28 mouse cellular contexts compared by ENCODE assay signal in genomic region chr17:86526016-86526415, GRCm38 (mm10). TPM values are rescaled to one million over a fixed set of nuclear protein-coding genes. Genes with fewer than 3 reads are reported as not detected.
DNase-seq lines count a peak whose midpoint lies in the region; ATAC-seq lines count a peak whose summit lies in the region.
"Had no signal": no experiment of that assay in that cellular context is flagged by ENCODE, and none has a peak within 500 bp of the region (broad histone marks: within the 10 kb centered on the region; RNA-seq: fewer than 3 reads in every experiment).

No protein-coding gene starts in this region.

- no peaks in the 10 kb centered on the region for H3K9me3 ChIP-seq in embryonic facial prominence, embryonic 13.5 days
- H3K9me3 ChIP-seq in embryonic facial prominence, embryonic 10.5 days: no peaks in the 10 kb centered on the region
- no peaks in the 10 kb centered on the region for H3K9me3 ChIP-seq in lung, embryonic 15.5 days
- H3K9me3 ChIP-seq in midbrain, embryonic 16.5 days (replicated peaks; ENCODE audit: control insufficient read depth, low read length, poor library complexity, severe bottlenecking): no peaks in the 10 kb centered on the region
- H3K9me3 ChIP-seq: forebrain, embryonic 12.5 days; forebrain, embryonic 15.5 days; heart, embryonic 12.5 days; heart, embryonic 15.5 days; hindbrain, embryonic 10.5 days; hindbrain, embryonic 13.5 days had no signal

- H3K4me2 ChIP-seq in embryonic facial prominence, embryonic 13.5 days: no peak overlapping the region
- no peak overlapping the region for H3K4me2 ChIP-seq in lung, embryonic 15.5 days
- no peak overlapping the region for H3K4me2 ChIP-seq in midbrain, embryonic 16.5 days (ENCODE audit: low read length)
- H3K4me2 ChIP-seq: forebrain, embryonic 12.5 days; forebrain, embryonic 15.5 days; heart, embryonic 12.5 days; heart, embryonic 15.5 days; hindbrain, embryonic 13.5 days had no signal

- WGBS in embryonic facial prominence, embryonic 13.5 days: 62% methylated on average over 7 of the region's 7 CpGs
- 75% methylated on average over 7 of the region's 7 CpGs for WGBS in embryonic facial prominence, embryonic 10.5 days
- WGBS in lung, embryonic 15.5 days: 61% methylated on average over 7 of the region's 7 CpGs
- whole genome bisulfite sequencing in midbrain, embryonic 16.5 days: 86% methylated on average over 7 of the region's 7 CpGs

- H3K9ac ChIP-seq in embryonic facial prominence, embryonic 13.5 days: no peak overlapping the region
- no peak overlapping the region for H3K9ac ChIP-seq in lung, embryonic 15.5 days
- H3K9ac ChIP-seq in midbrain, embryonic 16.5 days (ENCODE audit: low read depth, low read length): no peak overlapping the region
- H3K9ac ChIP-seq: forebrain, embryonic 12.5 days; forebrain, embryonic 15.5 days; heart, embryonic 12.5 days; heart, embryonic 15.5 days; hindbrain, embryonic 13.5 days had no signal

- H3K4me3 ChIP-seq in embryonic facial prominence, embryonic 13.5 days: no peak overlapping the region
- H3K4me3 ChIP-seq in embryonic facial prominence, embryonic 10.5 days: no peak overlapping the region
- H3K4me3 ChIP-seq in lung, embryonic 15.5 days: no peak overlapping the region
- H3K4me3 ChIP-seq in midbrain, embryonic 16.5 days (ENCODE audit: low read depth, low read length): no peak overlapping the region
- H3K4me3 ChIP-seq: erythroblast, embryonic 14.5 days; forebrain, embryonic 12.5 days; forebrain, embryonic 15.5 days; heart, embryonic 12.5 days; heart, embryonic 15.5 days; hindbrain, embryonic 10.5 days; hindbrain, embryonic 13.5 days had no signal

- no peak for DNase-seq in embryonic facial prominence, embryonic 10.5 days (ENCODE audit: low spot score)
- DNase-seq in lung, postnatal 14 days: no peak
- DNase-seq in lung, postnatal 25 days (ENCODE audit: low spot score): peak; percentile 72
- no peak for DNase-seq in thymus, postnatal 36 days
- DNase-seq: adrenal gland, adult 8-10 months; adrenal gland, postnatal 25 days; cerebellum, adult 11-12 months; cerebellum, adult 8-10 months; cerebellum, postnatal 10 days; cerebellum, postnatal 36 days; embryo, embryonic 11 days; gastrocnemius, postnatal 25 days; heart, adult 18-20 months; heart, postnatal 10 days; heart, postnatal 36 days had no signal

- ATAC-seq in embryonic facial prominence, embryonic 13.5 days (ENCODE audit: insufficient number of reproducible peaks, insufficient read depth, low FRiP score, low TSS enrichment, low read depth): peak; percentile 72; the same call in 1 of the 2 replicates
- no peak for ATAC-seq in lung, embryonic 15.5 days (ENCODE audit: borderline replicate concordance, extremely low read depth, low FRiP score, low TSS enrichment)
- ATAC-seq in midbrain, embryonic 16.5 days: no peak
- ATAC-seq: activated CD4-positive, CD25-positive, alpha-beta regulatory T cell, adult 4 months; forebrain, embryonic 15.5 days had no signal

- H3K36me3 ChIP-seq in embryonic facial prominence, embryonic 13.5 days: no peaks in the 10 kb centered on the region
- H3K36me3 ChIP-seq in embryonic facial prominence, embryonic 10.5 days (replicated peaks): no peaks in the 10 kb centered on the region
- no peaks in the 10 kb centered on the region for H3K36me3 ChIP-seq in lung, embryonic 15.5 days
- H3K36me3 ChIP-seq in midbrain, embryonic 16.5 days (ENCODE audit: control insufficient read depth, insufficient read depth, low read length): no peaks in the 10 kb centered on the region
- H3K36me3 ChIP-seq: forebrain, embryonic 12.5 days; forebrain, embryonic 15.5 days; heart, embryonic 15.5 days; hindbrain, embryonic 10.5 days; hindbrain, embryonic 13.5 days had no signal

- 0 out of 2 replicates have a peak, but pooled peaks cover 4% of the 10 kb centered on the region for H3K4me1 ChIP-seq in embryonic facial prominence, embryonic 13.5 days
- peaks cover 8% of the 10 kb centered on the region for H3K4me1 ChIP-seq in embryonic facial prominence, embryonic 10.5 days
- H3K4me1 ChIP-seq in lung, embryonic 15.5 days: peaks cover 7% of the 10 kb centered on the region; the same call in 1 of the 2 replicates
- H3K4me1 ChIP-seq in midbrain, embryonic 16.5 days (ENCODE audit: control insufficient read depth, insufficient read depth, low read length): no peaks in the 10 kb centered on the region
- H3K4me1 ChIP-seq: forebrain, embryonic 12.5 days; forebrain, embryonic 15.5 days had no signal

- no peak overlapping the region for H3K27ac ChIP-seq in embryonic facial prominence, embryonic 13.5 days
- H3K27ac ChIP-seq in embryonic facial prominence, embryonic 10.5 days (replicated peaks): no peak overlapping the region
- H3K27ac ChIP-seq in lung, embryonic 15.5 days: 0 out of 2 replicates have a peak overlapping the region, but pooled peaks have one; percentile 22
- H3K27ac ChIP-seq in midbrain, embryonic 16.5 days (ENCODE audit: low read length): no peak overlapping the region
- H3K27ac ChIP-seq: forebrain, embryonic 12.5 days; forebrain, embryonic 15.5 days; heart, embryonic 15.5 days; hindbrain, embryonic 10.5 days; hindbrain, embryonic 13.5 days had no signal

- H3K27me3 ChIP-seq in embryonic facial prominence, embryonic 13.5 days: no peaks in the 10 kb centered on the region
- no peaks in the 10 kb centered on the region for H3K27me3 ChIP-seq in embryonic facial prominence, embryonic 10.5 days (replicated peaks; ENCODE audit: low read depth, poor library complexity, severe bottlenecking)
- no peaks in the 10 kb centered on the region for H3K27me3 ChIP-seq in lung, embryonic 15.5 days
- H3K27me3 ChIP-seq in midbrain, embryonic 16.5 days (ENCODE audit: control insufficient read depth, insufficient read depth, low read depth, low read length): no peaks in the 10 kb centered on the region
- H3K27me3 ChIP-seq: forebrain, embryonic 12.5 days; forebrain, embryonic 15.5 days; heart, embryonic 12.5 days; heart, embryonic 15.5 days; hindbrain, embryonic 13.5 days had no signal

RNA-seq across cellular contexts. Expression of gene Gm10309, which starts 21.0 kb away (rescaled TPM):
- polyA plus RNA-seq in embryonic facial prominence, embryonic 13.5 days (2015; fragmentation: Nextera tagmentation; extraction: Ambion mirVana): 0.44 and 0.51 TPM in 2 replicates
- 0.10 and 0.29 TPM in 2 replicates for polyA plus RNA-seq in embryonic facial prominence, embryonic 10.5 days (2016; fragmentation: Nextera tagmentation; extraction: Ambion mirVana)
- polyA plus RNA-seq in lung, embryonic 15.5 days (2015; fragmentation: Nextera tagmentation; extraction: Ambion mirVana): 0.25 and 0.40 TPM in 2 replicates
- polyA plus RNA-seq in midbrain, embryonic 16.5 days (2015; fragmentation: Nextera tagmentation; extraction: Ambion mirVana): 0.44 and 0.63 TPM in 2 replicates
- polyA plus RNA-seq: brain, embryonic 14.5 days; cortical plate, adult 2 months had no signal
